Mouse (Mus musculus): ENCODE measurements around the gene Ccdc8. TPM values are rescaled to one million over a fixed set of nuclear protein-coding genes. Genes with fewer than 3 reads are reported as not detected.

The Ccdc8 gene
- 5.5 and 5.9 TPM in 2 replicates for polyA plus RNA-seq (2015; fragmentation: Nextera tagmentation; extraction: Ambion mirVana)

DNA sequence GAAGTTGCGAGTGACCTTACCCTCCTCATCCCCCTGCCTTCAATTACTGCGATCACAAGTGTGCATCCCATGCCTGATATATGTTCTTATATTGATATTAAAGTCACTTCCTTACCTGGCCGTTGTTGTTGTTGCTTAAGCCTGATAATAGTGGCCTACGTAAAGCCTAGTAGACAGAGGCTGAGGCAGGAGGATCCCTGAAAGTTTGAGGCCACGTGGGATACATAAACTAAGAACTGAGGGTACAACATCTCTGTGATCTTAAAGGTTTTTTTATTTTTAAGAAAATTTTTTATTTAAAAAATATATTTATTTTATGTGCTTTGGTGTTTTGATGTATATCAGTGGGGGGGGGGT is at the start of gene Ccdc8:
Gene Ccdc8 (plus strand): TSS at position 258 of the 357 bp plus-strand sequence.
- WGBS, result 95% methylated on average over 5 of the region's 5 CpGs
- peaks cover 13% of the 10 kb centered on the region for H3K27me3 ChIP-seq
- H3K4me3 ChIP-seq, result peak within 1 kb of the TSS; percentile 41; the same call in 1 of the 2 replicates
- H3K36me3 ChIP-seq, result no peaks in the 10 kb centered on the region
- ATAC-seq (ENCODE audit: low FRiP score), result no peak
- H3K4me1 ChIP-seq (replicated peaks), result peaks cover 63% of the 10 kb centered on the region
- peak within 1 kb of the TSS; percentile 50 for H3K4me2 ChIP-seq
- peak within 1 kb of the TSS; percentile 76 for H3K27ac ChIP-seq
- peak within 1 kb of the TSS; percentile 67; the same call in 1 of the 2 replicates for H3K9ac ChIP-seq
- H3K9me3 ChIP-seq, result no peaks in the 10 kb centered on the region

- H3K9ac ChIP-seq, result no peak overlapping the region
- no peaks in the 10 kb centered on the region for H3K9me3 ChIP-seq
- H3K4me2 ChIP-seq, result no peak overlapping the region
- H3K27ac ChIP-seq, result peak overlapping the region; percentile 97
- WGBS, result 37% methylated on average over 4 of the region's 4 CpGs
- no peak overlapping the region for H3K4me3 ChIP-seq
- no peaks in the 10 kb centered on the region for H3K36me3 ChIP-seq
- ATAC-seq (ENCODE audit: low FRiP score), result no peak
- H3K27me3 ChIP-seq, result no peaks in the 10 kb centered on the region; the same call in 1 of the 2 replicates
- H3K4me1 ChIP-seq (replicated peaks), result peaks cover 86% of the 10 kb centered on the region
These were observed 49.6 kb upstream of the Ccdc8 start for GRCm38 (mm10) chr7:16942861-16943260.

DNA sequence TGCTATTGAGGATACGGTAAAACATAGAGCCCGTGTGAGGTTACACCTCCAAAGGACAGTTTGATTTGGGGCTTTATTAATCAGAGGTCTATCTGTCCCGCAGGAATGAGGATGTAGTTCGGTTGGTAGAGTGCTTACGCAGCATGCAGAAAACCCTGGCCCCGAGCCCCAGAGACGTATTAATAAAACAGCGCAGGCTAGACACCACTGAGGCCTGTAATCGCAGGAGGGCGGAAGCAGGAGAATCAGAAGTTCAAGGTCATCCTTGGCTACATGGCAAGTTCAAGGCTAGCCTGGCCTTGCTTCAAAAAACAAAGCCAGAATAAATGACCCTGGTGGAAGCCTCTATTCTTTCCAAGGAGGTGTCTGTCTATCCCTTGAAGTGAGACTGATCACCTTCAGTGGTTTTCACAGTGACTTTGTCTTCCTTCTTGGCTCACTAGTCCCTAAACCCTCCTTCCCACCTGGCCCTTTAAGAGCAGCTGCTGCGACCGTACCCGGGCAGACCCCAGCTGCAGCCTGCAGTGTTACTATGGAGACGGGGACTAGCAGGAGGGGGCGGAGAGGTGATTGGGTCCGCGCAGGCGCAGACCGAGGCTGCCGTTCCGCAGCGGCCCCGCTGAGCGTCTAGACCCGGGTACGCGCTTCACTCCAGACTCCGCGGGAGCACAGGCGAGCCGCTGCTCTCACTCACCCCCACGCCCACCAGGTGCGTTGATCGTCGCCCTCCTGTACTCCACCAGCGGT is 48.3 kb upstream of the Ccdc8 start, which contains the start of gene Pnmal2:
Gene Pnmal2 (plus strand): TSS at position 622 of the 747 bp plus-strand sequence.
- Histone ChIP-seq H3K27ac (peak within 1 kb of the TSS; percentile 97), H3K27me3 (peaks cover 8% of the 10 kb centered on the region; the same call in 1 of the 2 replicates), H3K4me1 (replicated peaks) (peaks cover 86% of the 10 kb centered on the region), H3K9me3 (no peaks in the 10 kb centered on the region), H3K4me3 (peak within 1 kb of the TSS; percentile 85), H3K36me3 (peaks cover 8% of the 10 kb centered on the region; the same call in 1 of the 2 replicates), H3K4me2 (peak within 1 kb of the TSS; percentile 97), H3K9ac (peak within 1 kb of the TSS; percentile 93)
- ATAC-seq (ENCODE audit: low FRiP score), result peak; percentile 85
- 10% methylated on average over 35 of the region's 36 CpGs for WGBS

- H3K27me3 ChIP-seq, result peaks cover 8% of the 10 kb centered on the region; the same call in 1 of the 2 replicates
- H3K4me2 ChIP-seq, result peak overlapping the region; percentile 97
- H3K9ac ChIP-seq, result peak overlapping the region; percentile 93
- H3K27ac ChIP-seq, result peak overlapping the region; percentile 97
- H3K9me3 ChIP-seq, result no peaks in the 10 kb centered on the region
- peak overlapping the region; percentile 85 for H3K4me3 ChIP-seq
- ATAC-seq (ENCODE audit: low FRiP score), result no peak; the same call in 1 of the 2 replicates
- peaks cover 10% of the 10 kb centered on the region; the same call in 1 of the 2 replicates for H3K36me3 ChIP-seq
- peaks cover 88% of the 10 kb centered on the region for H3K4me1 ChIP-seq (replicated peaks)
- 1% methylated on average over 22 of the region's 22 CpGs for WGBS
These were observed 47.6 kb upstream of the Ccdc8 start for GRCm38 (mm10) chr7:16944808-16945315.

- H3K4me1 ChIP-seq (replicated peaks), result peaks cover 88% of the 10 kb centered on the region
- H3K4me3 ChIP-seq, result peak overlapping the region; percentile 85
- ATAC-seq (ENCODE audit: low FRiP score), result no peak
- peak overlapping the region; percentile 97 for H3K4me2 ChIP-seq
- peak overlapping the region; percentile 97 for H3K27ac ChIP-seq
- H3K27me3 ChIP-seq, result peaks cover 8% of the 10 kb centered on the region; the same call in 1 of the 2 replicates
- H3K9me3 ChIP-seq, result no peaks in the 10 kb centered on the region
- WGBS, result 11% methylated on average over 17 of the region's 17 CpGs
- H3K9ac ChIP-seq, result peak overlapping the region; percentile 93
- peaks cover 10% of the 10 kb centered on the region; the same call in 1 of the 2 replicates for H3K36me3 ChIP-seq
These were observed 47.1 kb upstream of the Ccdc8 start for GRCm38 (mm10) chr7:16945419-16945818.

DNA sequence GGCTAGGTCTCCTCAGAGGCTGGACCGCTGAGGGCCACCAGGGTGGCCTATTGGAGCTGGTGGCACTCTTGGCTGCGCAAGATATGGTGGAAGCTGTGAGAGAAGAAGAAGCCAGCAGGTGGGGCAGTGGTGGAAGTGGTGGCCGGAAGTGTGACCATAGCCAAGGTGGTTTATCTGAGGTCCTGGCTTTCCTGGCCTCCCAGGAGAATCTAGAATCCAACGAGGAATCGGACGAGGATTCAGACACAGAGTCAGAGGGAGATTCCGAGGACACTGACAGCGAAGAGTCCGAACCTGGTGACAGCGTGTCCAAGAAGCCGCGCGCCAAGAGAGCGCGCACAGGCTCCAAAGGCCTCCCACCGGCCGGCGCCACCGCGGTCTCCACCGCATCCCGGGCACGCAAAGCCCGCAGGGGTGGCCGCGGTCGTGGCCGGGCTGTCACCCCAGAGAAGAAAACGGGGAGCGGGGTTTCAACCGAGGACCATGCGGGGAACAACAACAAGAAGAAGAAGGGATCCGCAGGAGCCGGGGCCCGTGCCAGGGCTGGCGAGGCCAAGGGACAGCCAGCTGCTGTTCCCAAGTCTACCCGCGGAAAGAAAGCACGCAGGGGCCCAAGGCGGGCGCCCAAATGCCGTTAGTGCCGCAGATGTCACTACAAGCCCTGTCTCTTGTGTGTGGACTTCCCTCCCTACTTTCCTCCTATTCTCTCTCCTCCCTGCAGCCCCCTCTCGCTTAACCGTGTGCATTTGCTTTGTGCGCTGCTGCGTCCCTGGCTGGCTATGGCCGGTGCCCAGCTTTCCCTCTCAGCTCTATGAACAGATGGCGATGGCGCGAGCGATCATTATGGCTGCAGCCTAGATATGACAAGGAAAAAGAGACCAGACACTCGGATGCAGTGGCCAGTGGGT is 45.8 kb upstream of the Ccdc8 start:
- Histone ChIP-seq H3K36me3 (peaks cover 10% of the 10 kb centered on the region; the same call in 1 of the 2 replicates), H3K9ac (peak overlapping the region; percentile 93), H3K27ac (peak overlapping the region; percentile 97), H3K4me1 (replicated peaks) (peaks cover 86% of the 10 kb centered on the region), H3K9me3 (no peaks in the 10 kb centered on the region), H3K27me3 (peaks cover 8% of the 10 kb centered on the region; the same call in 1 of the 2 replicates), H3K4me2 (peak overlapping the region; percentile 97), H3K4me3 (peak overlapping the region; percentile 85)
- 1% methylated on average over 53 of the region's 53 CpGs for WGBS
- no peak for ATAC-seq (ENCODE audit: low FRiP score)

DNA sequence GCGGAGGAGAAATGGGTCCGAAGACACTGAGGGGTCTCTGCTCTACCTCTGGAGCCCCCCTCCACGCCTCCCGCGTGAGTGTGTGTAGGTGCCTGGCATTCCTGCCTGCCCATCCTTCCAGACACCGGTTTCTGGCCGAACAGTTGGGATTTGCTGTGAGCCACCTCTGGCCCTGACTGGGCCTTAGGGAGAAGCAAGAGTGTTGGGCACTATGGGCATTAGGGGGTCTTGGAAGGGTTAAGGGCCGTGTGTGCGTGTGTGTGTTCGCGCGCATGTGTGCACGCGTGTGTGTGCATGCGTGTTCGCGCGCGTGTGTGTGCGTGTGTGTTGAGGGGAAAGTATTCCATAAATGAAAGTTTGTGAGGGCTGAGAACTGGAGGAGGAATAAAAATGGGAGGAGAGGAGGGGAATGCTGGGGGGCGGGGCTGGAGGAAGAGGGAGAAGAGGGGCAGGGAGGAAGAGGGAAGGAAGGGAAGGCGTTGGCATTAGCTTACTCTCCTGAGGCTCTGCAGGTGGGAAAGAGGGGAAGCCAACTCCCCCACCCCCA is 45.1 kb upstream of the Ccdc8 start:
- H3K4me2 ChIP-seq, result peak overlapping the region; percentile 97
- H3K9ac ChIP-seq, result peak overlapping the region; percentile 93
- H3K9me3 ChIP-seq, result no peaks in the 10 kb centered on the region
- ATAC-seq (ENCODE audit: low FRiP score), result no peak
- peak overlapping the region; percentile 85 for H3K4me3 ChIP-seq
- WGBS, result 14% methylated on average over 21 of the region's 22 CpGs
- peak overlapping the region; percentile 97 for H3K27ac ChIP-seq
- H3K4me1 ChIP-seq (replicated peaks), result peaks cover 88% of the 10 kb centered on the region
- peaks cover 8% of the 10 kb centered on the region; the same call in 1 of the 2 replicates for H3K27me3 ChIP-seq
- peaks cover 10% of the 10 kb centered on the region; the same call in 1 of the 2 replicates for H3K36me3 ChIP-seq

- WGBS, result 1% methylated on average over 4 of the region's 4 CpGs
- Histone ChIP-seq H3K27ac (peak overlapping the region; percentile 97), H3K4me3 (peak overlapping the region; percentile 85), H3K27me3 (peaks cover 8% of the 10 kb centered on the region; the same call in 1 of the 2 replicates), H3K36me3 (peaks cover 10% of the 10 kb centered on the region; the same call in 1 of the 2 replicates), H3K4me2 (peak overlapping the region; percentile 97), H3K9ac (peak overlapping the region; percentile 93), H3K9me3 (no peaks in the 10 kb centered on the region), H3K4me1 (replicated peaks) (peaks cover 86% of the 10 kb centered on the region)
- no peak for ATAC-seq (ENCODE audit: low FRiP score)
These were observed 44.5 kb upstream of the Ccdc8 start for GRCm38 (mm10) chr7:16947959-16948361.

- H3K9ac ChIP-seq, result peak overlapping the region; percentile 93
- H3K27me3 ChIP-seq, result peaks cover 8% of the 10 kb centered on the region; the same call in 1 of the 2 replicates
- ATAC-seq (ENCODE audit: low FRiP score), result no peak
- no peaks in the 10 kb centered on the region for H3K9me3 ChIP-seq
- H3K4me2 ChIP-seq, result peak overlapping the region; percentile 97
- 54% methylated on average over 8 of the region's 8 CpGs for WGBS
- peaks cover 76% of the 10 kb centered on the region for H3K4me1 ChIP-seq (replicated peaks)
- H3K4me3 ChIP-seq, result peak overlapping the region; percentile 85
- H3K27ac ChIP-seq, result peak overlapping the region; percentile 97
- H3K36me3 ChIP-seq, result peaks cover 10% of the 10 kb centered on the region; the same call in 1 of the 2 replicates
These were observed 43.5 kb upstream of the Ccdc8 start for GRCm38 (mm10) chr7:16948923-16949458.

GRCm38 (mm10) chr7:16949908-16950841 is 42.3 kb upstream of the Ccdc8 start:
- no peaks in the 10 kb centered on the region for H3K9me3 ChIP-seq
- H3K4me1 ChIP-seq (replicated peaks), result peaks cover 68% of the 10 kb centered on the region
- peak overlapping the region; percentile 97 for H3K4me2 ChIP-seq
- peak overlapping the region; percentile 97 for H3K27ac ChIP-seq
- peaks cover 8% of the 10 kb centered on the region; the same call in 1 of the 2 replicates for H3K27me3 ChIP-seq
- H3K4me3 ChIP-seq, result peak overlapping the region; percentile 85
- WGBS, result 10% methylated on average over 29 of the region's 29 CpGs
- peak; percentile 49 for ATAC-seq (ENCODE audit: low FRiP score)
- H3K9ac ChIP-seq, result peak overlapping the region; percentile 93
- H3K36me3 ChIP-seq, result peaks cover 10% of the 10 kb centered on the region; the same call in 1 of the 2 replicates
